Mouse (Mus musculus) E14TG2a.4 (cell line): Measurements from ENCODE around the gene Col8a1.

ENCODE experiments used
- CTCF ChIP-seq: conservative IDR thresholded peaks from 2 replicates; pipeline ENCODE4 v1.5.1; 2014; ENCODE audit warnings: low read length
- NANOG ChIP-seq: IDR thresholded peaks from 2 replicates; pipeline ENCODE4 v1.6.1; 2014; ENCODE audit warnings: borderline replicate concordance, low read length, mixed read lengths
- POU5F1 ChIP-seq: IDR thresholded peaks from 2 replicates; pipeline ENCODE4 v1.6.1; 2014; ENCODE audit warnings: low read length, borderline replicate concordance

DNA sequence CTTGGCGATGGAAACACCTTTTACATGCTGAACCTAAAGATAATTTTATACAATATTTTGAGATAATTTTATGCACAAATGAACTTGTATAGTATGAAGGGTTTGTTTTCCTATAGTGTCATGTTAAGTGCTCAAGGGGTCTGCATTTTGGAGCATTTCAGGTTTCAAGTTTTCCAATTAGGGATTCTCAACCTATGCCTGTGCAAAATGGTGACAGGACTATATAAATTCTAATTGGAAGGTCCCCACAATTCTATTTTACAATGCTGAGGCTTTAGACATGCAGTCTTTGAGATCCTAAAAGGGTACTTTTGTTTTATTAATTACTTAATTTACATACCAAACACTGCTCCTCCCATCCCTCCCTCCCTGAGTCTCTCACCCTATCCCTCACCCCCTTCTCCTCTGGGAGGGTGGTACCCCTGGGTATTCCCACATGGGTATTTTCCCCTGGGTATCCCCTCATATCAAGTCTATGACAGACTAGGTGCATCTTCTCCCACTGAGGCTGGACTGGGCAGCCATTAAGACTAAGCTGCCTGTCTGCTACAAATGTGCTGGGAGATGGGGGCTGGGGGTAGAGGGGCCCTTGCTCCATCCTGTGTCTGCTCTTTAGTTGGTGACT, 178.7 kb downstream of the Col8a1 start:
- TF ChIP-seq CTCF (no peak), NANOG (no peak), POU5F1 (no peak)
